Mouse (Mus musculus) c-Kit-negative CD71-positive TER-119-positive erythroid progenitor cells, embryonic 14.5 days (primary cell): Measurements from ENCODE around the gene Fcgr4.
"Not testable (repeated sequence)": the region's sequence is repeated elsewhere in the genome, so short reads cannot be mapped to it uniquely, and the experiment has no call there.

Experiments
- DNase-seq: peaks from one replicate; pipeline ENCODE4 v3.0.0-alpha.2; 2013; ENCODE audit warnings: low read depth, low spot score

Fcgr4 gene

DNA sequence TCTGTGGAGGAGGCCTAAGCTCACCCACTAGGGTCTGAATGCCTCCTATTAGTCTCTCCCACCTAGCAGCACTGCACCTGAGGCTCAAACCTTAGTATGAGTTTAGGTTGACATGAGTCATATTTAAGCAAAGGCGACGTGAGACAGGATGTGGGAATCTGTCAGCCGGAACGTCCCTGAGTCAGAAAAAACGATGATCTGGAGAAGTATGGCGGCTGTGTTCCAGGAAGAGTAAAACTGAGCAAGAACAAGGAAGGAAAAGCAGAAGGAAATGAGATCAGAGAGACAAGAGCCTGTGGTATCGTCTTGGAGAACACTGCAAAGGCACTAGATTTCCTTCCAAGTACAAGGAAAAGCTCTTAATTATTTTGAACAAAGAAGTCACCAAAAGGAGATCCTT, 32.1 kb downstream of the Fcgr4 start:
- DNase-seq = no peak

DNA sequence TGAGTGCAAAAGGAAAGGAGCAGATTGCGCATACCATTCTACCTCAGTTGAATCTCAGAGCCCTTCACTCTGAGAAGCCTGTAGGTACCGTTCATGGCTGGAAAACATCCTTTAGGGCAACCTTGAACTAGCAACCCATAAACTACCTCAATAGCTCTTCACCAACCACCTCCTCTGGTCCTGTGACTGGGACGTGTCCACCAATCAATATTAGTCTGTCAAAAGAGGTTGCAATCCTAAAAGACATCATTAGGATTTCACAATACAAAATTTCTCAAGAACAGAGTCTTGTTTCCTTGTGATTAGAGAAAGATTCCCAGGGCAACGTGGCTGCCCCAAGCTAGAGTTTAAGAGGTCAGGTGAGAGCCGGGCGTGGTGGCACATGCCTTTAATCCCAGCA, 34.6 kb downstream of the Fcgr4 start:
- no peak for DNase-seq

DNA sequence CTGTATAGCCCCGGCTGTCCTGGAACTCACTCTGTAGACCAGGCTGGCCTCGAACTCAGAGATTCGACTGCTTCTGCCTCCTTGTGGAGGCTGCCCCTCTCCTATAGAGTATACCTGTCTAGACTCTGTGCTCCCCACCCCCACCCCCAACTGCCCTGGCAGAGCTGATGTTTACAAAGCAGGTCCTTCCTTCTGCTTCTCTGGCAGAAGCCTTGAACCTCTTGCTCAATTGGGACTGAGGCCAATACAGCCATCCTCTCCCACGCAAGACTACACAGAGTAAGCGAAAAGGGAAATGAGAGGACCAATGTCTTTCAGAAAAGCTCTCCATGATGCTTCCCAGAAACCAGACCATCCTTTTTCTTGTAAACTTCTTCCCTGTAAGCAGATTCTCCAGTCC, 38.5 kb downstream of the Fcgr4 start:
- DNase-seq = no peak

DNA sequence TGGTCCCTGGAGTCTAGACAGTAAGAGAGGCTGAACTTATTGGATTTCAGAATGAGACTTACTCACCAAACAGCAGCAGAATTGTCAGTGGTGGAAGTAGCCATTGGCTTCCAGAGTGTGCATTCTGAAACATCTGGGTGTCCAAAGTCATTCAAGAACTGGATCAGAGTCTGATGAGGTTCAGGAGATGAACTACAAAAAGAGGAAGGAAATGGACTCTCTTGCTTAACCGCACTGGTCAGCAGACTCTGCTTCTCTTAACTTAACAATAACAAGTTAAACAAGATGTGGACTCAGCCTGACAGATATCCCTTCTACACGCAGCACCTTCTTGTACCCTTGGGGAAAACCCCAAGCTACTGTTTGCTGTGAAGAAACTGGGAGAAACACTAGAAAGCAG, 40.5 kb downstream of the Fcgr4 start:
- no peak for DNase-seq

DNA sequence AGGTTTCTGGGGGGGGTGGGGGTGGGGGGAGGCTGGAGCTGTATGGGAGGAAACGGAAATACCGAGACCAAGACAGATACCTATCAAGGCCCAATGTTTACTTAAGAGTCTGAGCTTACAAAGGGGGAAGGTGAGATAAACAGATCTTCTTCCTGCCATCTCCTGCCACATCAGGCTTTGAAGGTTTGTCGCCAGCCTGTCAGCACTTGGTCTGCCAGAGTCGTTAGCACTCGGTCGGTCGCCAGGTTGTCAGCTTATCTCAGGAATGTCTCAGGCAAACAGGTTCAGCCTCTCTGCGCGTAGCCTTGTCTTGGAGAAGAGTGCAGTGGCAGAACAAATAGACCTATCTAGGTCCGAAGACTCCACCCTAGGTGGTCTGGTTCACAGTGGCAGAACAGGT, 41.7 kb downstream of the Fcgr4 start:
- DNase-seq = no peak

DNA sequence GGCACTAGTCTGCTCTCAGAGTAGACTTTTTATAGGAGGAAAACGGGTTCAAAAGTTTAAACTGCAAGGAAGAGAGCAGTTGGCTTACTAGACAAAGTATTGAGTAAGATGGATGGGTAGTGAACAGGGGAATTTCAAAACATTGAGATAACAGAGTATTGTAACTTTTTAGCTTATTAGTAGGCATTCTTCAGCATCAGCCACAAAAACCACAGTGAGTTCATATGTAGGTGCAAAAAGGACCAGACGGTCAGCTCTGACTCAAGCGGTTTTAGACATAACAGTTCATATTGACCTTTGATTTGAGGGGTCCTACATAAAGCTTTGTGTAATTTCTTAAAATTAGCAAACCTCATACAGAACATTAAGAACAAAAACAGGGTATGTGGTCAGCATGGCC, 42.8 kb downstream of the Fcgr4 start:
- DNase-seq = no peak

DNA sequence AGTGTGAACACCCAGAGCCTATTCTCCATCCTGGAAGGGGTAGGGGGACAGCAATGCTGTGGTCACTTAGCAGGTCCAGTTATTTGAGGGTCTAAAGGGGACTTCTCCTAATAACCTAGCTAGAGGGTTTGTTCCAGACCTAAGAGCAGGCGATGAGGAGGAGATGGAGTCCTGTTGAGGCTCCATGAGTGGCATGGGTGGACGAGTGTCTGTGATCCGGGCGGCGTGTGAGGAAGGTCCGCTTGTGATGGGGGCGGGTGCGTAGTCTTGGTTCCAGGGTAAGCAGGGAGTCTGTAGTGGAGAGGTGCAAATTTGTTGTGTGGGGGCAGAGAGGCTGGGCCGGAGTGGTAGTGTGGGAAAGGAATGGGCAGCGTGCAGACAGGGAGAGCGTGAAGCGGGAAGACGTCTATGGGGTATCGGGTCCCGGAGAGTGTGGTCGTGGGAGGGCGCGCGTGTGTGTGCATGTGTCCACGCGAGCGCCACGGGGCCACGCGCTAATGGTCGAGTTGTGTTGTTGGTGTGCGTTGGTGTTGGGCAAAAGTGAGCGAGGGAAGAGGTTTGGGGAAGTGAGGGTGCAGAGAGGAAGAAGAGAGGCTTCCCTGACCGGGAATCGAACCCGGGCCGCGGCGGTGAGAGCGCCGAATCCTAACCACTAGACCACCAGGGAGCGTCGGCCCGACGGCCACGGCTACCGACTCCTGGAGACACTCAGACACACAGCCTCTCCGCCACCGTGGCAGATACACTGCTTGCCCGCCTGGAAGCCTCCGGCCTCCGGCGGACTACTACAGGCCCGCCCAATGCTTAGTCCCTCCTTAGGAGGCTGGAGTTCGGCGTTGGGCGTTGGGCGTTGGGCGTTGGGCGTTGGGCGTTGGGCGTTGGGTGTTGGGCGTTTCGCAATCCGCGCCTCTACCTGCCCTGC, 45.1 kb downstream of the Fcgr4 start:
- not testable (repeated sequence) for DNase-seq

DNA sequence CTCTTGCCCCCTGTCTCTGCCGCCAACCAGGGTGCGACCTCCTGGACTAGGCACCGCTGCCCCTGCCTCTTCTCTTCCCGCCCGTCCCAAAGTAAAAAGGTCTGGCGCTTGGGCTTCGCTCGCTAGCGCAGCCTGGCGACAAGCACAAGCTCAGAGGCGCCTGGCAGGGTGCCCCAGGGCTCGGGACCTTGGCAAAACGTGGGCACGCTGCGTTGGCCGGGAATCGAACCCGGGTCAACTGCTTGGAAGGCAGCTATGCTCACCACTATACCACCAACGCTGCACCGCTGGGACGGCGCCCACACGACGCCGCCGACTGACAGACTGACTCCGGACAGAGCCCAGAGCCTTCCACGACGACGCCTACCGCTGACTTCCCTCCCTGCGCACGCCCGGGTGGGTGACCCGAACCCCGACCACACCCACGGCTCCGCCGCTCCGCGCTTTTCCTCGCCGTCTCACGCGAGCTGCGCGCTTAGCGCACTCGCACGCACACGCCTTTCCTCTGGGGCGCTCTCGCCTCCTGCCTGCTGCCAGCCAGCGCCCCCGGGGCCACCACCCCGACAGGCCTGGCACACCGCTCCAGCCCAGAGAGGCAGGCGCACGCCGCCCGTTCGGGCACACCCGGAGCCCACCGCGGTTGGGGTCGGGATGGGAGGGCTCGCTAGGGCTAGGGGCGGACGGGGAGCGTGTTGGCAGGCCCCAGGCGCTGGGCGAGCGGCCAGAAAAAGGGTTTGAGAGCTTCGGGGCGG, 45.9 kb downstream of the Fcgr4 start, which contains the start of gene Fcgr3:
Fcgr3 (minus strand) TSS at position 445 of the 752 bp plus-strand sequence.
- peak; percentile 51 for DNase-seq

DNA sequence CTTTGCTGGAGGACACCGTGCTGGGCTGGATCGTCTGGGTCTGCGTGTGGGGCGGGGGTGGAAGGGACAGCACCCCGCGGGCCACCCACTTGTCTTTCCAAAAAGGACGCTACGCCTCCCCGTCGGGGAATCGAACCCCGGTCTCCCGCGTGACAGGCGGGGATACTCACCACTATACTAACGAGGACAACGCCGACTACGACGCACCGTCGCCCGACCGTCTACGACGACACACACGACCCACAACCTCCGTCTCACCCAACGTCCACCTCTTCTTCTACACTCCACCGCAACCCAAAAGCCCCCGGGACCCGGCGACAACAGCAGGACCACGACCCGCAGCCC, 46.5 kb downstream of the Fcgr4 start:
- not testable (repeated sequence) for DNase-seq

DNA sequence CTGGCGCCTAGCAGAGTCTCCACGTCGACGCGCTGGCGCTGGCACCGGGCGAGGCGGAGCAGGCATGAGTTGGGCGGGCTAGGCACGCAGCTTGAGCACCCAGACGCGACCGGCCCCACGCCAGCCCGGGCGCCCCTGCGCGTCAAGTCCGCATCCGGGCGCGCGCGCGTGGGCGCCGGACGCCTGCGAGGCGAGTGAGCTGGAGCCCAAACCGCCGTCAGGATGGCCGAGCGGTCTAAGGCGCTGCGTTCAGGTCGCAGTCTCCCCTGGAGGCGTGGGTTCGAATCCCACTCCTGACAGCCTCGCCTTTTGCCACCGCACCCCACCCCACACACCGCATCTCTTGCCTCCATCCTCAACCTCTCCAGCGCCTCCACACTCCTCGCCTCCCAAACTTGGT, 47.0 kb downstream of the Fcgr4 start:
- DNase-seq = not testable (repeated sequence)

DNA sequence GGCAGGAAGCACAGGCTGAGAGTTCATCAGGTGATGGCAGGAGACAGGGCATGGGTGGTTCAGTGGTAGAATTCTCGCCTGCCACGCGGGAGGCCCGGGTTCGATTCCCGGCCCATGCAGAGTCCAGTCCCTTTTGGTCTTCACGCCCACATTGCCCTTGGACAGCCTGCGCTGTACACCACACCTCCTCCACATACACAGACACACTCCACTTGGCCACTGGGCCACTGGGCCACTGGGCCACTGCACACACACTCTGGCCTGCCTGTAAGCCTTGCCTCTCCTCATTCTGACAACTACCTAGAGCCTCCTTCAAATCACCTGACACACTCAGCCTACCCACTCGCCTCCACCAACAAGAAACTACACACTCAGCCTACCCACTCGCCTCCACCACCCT, 47.9 kb downstream of the Fcgr4 start:
- not testable (repeated sequence) for DNase-seq

DNA sequence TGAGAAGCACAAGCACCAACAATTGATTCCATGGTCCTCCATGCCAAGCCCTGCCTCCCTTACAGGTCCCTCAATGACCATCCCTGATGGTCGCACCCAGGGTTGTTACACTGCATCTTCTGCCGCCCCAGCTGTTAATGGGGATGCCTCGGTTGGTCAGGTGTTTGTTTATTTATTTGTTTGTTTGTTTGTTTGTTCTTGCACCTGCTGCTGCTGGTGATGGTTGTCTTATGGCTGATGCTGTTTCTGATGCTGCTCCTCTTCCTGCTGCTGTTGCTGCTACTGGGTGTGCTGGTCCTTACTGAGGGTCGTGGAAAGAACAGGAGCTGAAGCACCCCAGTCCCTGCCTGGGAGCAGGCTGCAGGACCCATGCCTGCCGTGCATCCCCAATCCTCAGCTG, 49.2 kb downstream of the Fcgr4 start:
- not testable (repeated sequence) for DNase-seq

DNA sequence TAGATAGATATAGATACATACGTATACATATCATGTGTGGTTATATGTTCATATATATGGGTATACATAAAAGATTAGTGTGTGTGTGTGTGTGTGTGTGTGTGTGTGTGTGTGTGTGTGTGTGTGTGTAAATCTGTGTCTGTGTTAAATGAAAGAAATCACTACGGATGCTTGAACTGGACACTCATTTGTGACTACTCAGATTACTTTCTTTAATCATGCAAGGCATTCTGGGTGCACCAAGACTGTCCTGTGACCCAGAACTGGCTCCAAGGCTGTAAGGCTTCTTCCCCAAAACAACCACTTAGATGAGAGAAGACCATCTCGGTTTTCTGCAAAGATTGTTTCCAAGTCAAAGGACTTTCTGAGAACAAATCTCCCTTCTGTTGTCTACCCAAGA, 50.8 kb downstream of the Fcgr4 start:
- not testable (repeated sequence) for DNase-seq

DNA sequence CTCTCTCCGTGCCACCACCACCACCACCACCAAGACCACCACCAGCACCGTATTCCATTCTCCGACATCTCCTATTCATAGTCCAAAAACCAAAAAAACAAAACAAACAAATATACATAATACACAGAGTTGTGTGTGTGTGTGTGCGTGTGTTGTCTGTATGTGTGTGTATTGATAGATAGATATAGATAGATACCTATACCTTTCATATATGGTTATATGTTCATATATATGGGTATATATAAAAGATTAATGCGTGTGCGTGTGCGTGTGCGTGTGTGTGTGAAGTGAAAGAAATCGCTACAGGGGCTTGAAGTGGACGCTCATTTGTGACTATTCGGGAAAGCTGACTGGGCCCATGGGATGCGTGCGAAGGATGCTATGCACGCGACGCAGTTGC, 52.2 kb downstream of the Fcgr4 start:
- not testable (repeated sequence) for DNase-seq

DNA sequence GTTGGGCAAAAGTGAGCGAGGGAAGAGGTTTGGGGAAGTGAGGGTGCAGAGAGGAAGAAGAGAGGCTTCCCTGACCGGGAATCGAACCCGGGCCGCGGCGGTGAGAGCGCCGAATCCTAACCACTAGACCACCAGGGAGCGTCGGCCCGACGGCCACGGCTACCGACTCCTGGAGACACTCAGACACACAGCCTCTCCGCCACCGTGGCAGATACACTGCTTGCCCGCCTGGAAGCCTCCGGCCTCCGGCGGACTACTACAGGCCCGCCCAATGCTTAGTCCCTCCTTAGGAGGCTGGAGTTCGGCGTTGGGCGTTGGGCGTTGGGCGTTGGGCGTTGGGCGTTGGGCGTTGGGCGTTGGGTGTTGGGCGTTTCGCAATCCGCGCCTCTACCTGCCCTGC, 53.0 kb downstream of the Fcgr4 start:
- not testable (repeated sequence) for DNase-seq

DNA sequence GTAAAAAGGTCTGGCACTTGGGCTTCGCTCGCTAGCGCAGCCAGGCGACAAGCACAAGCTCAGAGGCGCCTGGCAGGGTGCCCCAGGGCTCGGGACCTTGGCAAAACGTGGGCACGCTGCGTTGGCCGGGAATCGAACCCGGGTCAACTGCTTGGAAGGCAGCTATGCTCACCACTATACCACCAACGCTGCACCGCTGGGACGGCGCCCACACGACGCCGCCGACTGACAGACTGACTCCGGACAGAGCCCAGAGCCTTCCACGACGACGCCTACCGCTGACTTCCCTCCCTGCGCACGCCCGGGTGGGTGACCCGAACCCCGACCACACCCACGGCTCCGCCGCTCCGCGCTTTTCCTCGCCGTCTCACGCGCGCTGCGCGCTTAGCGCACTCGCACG, 53.5 kb downstream of the Fcgr4 start:
- not testable (repeated sequence) for DNase-seq

DNA sequence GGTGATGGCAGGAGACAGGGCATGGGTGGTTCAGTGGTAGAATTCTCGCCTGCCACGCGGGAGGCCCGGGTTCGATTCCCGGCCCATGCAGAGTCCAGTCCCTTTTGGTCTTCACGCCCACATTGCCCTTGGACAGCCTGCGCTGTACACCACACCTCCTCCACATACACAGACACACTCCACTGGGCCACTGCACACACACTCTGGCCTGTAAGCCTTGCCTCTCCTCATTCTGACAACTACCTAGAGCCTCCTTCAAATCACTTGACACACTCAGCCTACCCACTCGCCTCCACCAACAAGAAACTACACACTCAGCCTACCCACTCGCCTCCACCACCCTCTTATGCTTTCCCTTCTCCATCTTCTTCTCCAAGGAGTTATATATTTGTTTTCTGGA, 55.6 kb downstream of the Fcgr4 start:
- DNase-seq = not testable (repeated sequence)

DNA sequence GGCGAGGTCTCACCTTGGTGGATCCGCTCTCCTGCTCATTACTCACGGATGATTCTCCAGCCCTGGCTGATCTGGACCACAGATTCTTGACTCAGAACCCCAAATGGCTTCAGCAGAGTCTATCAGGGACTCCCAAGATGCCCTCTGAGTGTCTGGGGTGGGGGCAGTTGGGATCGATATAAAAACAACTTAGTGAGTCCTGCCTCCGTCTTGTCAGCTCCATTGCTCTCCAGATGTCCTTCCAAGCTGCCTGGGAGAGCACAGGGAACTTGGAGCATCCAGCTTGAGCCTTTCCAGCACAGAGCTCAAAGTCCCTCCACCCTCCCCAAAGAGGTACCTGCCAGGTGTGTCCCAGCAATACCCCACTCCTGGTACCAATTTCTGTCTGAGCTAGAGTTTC, 57.5 kb downstream of the Fcgr4 start:
- not testable (repeated sequence) for DNase-seq

DNA sequence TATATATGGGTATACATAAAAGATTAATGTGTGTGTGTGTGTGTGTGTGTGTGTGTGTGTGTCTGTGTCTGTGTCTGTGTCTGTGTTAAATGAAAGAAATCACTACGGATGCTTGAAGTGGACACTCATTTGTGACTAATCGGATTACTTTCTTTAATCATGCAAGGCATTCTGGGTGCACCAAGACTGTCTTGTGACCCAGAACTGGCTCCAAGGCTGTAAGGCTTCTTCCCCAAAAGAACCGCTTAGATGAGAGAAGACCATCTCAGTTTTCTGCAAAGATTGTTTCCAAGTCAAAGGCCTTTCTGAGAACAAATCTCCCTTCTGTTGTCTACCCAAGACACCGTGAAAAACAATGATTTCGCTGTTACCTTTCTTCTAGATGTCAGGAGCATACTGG, 58.5 kb downstream of the Fcgr4 start:
- DNase-seq = not testable (repeated sequence)

DNA sequence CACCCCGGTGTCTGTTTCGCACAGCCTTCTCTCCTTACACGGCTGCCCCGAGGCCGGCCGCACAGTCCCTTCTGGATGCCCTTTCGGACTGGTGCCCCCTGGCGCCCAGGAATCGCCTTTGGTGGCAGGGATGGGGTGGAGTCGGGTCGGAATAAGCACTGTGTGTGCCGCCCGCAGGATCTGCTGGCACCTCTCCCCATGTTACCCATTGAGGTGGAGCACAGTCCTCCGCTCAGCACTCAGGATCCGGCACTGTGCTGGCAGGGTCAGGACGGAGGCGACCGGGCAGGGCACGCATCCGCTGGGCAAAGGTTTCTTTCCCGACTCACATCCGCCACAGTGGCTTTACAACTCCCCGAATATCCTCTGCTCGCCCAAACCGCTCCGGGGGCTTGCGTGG, 59.2 kb downstream of the Fcgr4 start:
- not testable (repeated sequence) for DNase-seq

DNA sequence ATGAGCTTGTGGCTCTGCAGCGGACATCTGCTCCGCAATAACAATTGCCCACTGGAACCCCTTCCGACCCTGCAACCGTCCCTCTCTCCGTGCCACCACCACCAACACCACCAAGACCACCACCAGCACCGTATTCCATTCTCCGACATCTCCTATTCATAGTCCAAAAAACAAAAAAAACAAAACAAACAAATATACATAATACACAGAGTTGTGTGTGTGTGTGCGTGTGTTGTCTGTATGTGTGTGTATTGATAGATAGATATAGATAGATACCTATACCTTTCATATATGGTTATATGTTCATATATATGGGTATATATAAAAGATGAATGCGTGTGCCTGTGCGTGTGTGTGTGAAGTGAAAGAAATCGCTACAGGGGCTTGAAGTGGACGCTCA, 59.7 kb downstream of the Fcgr4 start:
- DNase-seq = not testable (repeated sequence)

DNA sequence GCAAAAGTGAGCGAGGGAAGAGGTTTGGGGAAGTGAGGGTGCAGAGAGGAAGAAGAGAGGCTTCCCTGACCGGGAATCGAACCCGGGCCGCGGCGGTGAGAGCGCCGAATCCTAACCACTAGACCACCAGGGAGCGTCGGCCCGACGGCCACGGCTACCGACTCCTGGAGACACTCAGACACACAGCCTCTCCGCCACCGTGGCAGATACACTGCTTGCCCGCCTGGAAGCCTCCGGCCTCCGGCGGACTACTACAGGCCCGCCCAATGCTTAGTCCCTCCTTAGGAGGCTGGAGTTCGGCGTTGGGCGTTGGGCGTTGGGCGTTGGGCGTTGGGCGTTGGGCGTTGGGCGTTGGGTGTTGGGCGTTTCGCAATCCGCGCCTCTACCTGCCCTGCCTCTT, 60.6 kb downstream of the Fcgr4 start:
- DNase-seq = not testable (repeated sequence)
